Mouse (Mus musculus): Measurements from ENCODE around the gene Afmid. TPM values are rescaled to one million over a fixed set of nuclear protein-coding genes. Genes with fewer than 3 reads are reported as not detected.
"Not testable (repeated sequence)": the region's sequence is repeated elsewhere in the genome, so short reads cannot be mapped to it uniquely, and the experiment has no call there.

Gene Afmid
- polyA plus RNA-seq, 1 experiment from 2014 or later: 5.8 TPM

- peak within 1 kb of the TSS; percentile 93 for H3K27ac ChIP-seq (replicated peaks)
- H3K9me3 ChIP-seq (replicated peaks): no peaks in the 10 kb centered on the region
- WGBS: 43% methylated on average over 24 of the region's 24 CpGs
- H3K27me3 ChIP-seq: no peaks in the 10 kb centered on the region
- no peak for ATAC-seq (ENCODE audit: insufficient number of reproducible peaks, low FRiP score, low TSS enrichment, low read depth)
- peak within 1 kb of the TSS; percentile 54 for H3K4me3 ChIP-seq (replicated peaks)
- peak within 1 kb of the TSS; percentile 97 for H3K4me2 ChIP-seq (replicated peaks)
- H3K4me1 ChIP-seq: peaks cover 49% of the 10 kb centered on the region
- H3K36me3 ChIP-seq: no peaks in the 10 kb centered on the region; the same call in 1 of the 2 replicates
- H3K9ac ChIP-seq: no peak within 1 kb of the TSS
These were observed 43.6 kb upstream of the Afmid start, which contains the start of the genes Tmc8 and Tmc6 for GRCm38 (mm10) chr11:117781993-117782704. Tmc8 (plus strand) TSS chr11:117782076. Tmc6 (minus strand) TSS chr11:117782198.

GRCm38 (mm10) chr11:117782705-117783034 lies 43.1 kb upstream of the Afmid start:
- H3K9me3 ChIP-seq (replicated peaks): no peaks in the 10 kb centered on the region
- H3K27me3 ChIP-seq: no peaks in the 10 kb centered on the region
- no peak for ATAC-seq (ENCODE audit: insufficient number of reproducible peaks, low FRiP score, low TSS enrichment, low read depth)
- H3K4me1 ChIP-seq: peaks cover 49% of the 10 kb centered on the region
- no peaks in the 10 kb centered on the region; the same call in 1 of the 2 replicates for H3K36me3 ChIP-seq
- H3K4me2 ChIP-seq (replicated peaks): peak overlapping the region; percentile 57
- no peak overlapping the region for H3K9ac ChIP-seq
- 53% methylated on average over 9 of the region's 9 CpGs for WGBS
- peak overlapping the region; percentile 29 for H3K4me3 ChIP-seq (replicated peaks)
- H3K27ac ChIP-seq (replicated peaks): no peak overlapping the region; the same call in 1 of the 2 replicates

- no peaks in the 10 kb centered on the region for H3K27me3 ChIP-seq
- 6% methylated on average over 31 of the region's 31 CpGs for WGBS
- no peaks in the 10 kb centered on the region for H3K36me3 ChIP-seq
- no peak overlapping the region for H3K9ac ChIP-seq
- H3K9me3 ChIP-seq (replicated peaks): no peaks in the 10 kb centered on the region
- no peak for ATAC-seq (ENCODE audit: insufficient number of reproducible peaks, low FRiP score, low TSS enrichment, low read depth)
- peak overlapping the region; percentile 57 for H3K4me2 ChIP-seq (replicated peaks)
- H3K27ac ChIP-seq (replicated peaks): no peak overlapping the region; the same call in 1 of the 2 replicates
- H3K4me1 ChIP-seq: peaks cover 49% of the 10 kb centered on the region
- H3K4me3 ChIP-seq (replicated peaks): peak overlapping the region; percentile 29
These were observed 42.6 kb upstream of the Afmid start for GRCm38 (mm10) chr11:117783089-117783488.

- no peak overlapping the region for H3K9ac ChIP-seq
- no peaks in the 10 kb centered on the region for H3K36me3 ChIP-seq
- peaks cover 45% of the 10 kb centered on the region for H3K4me1 ChIP-seq
- H3K4me2 ChIP-seq (replicated peaks): peak overlapping the region; percentile 57
- no peaks in the 10 kb centered on the region for H3K9me3 ChIP-seq (replicated peaks)
- H3K27ac ChIP-seq (replicated peaks): no peak overlapping the region
- WGBS: 39% methylated on average over 10 of the region's 10 CpGs
- 0 out of 2 replicates have a peak overlapping the region, but pooled peaks have one; percentile 29 for H3K4me3 ChIP-seq (replicated peaks)
- ATAC-seq (ENCODE audit: insufficient number of reproducible peaks, low FRiP score, low TSS enrichment, low read depth): no peak
- no peaks in the 10 kb centered on the region for H3K27me3 ChIP-seq
These were observed 41.9 kb upstream of the Afmid start for GRCm38 (mm10) chr11:117783683-117784309.

GRCm38 (mm10) chr11:117786294-117786693 lies 39.4 kb upstream of the Afmid start:
- peaks cover 30% of the 10 kb centered on the region for H3K4me1 ChIP-seq
- no peak overlapping the region for H3K27ac ChIP-seq (replicated peaks)
- H3K4me2 ChIP-seq (replicated peaks): no peak overlapping the region
- no peaks in the 10 kb centered on the region for H3K27me3 ChIP-seq
- no peak overlapping the region for H3K4me3 ChIP-seq (replicated peaks)
- no peaks in the 10 kb centered on the region for H3K36me3 ChIP-seq
- no peak for ATAC-seq (ENCODE audit: insufficient number of reproducible peaks, low FRiP score, low TSS enrichment, low read depth)
- no peak overlapping the region for H3K9ac ChIP-seq
- H3K9me3 ChIP-seq (replicated peaks): no peaks in the 10 kb centered on the region
- 19% methylated on average over 10 of the region's 10 CpGs for WGBS

GRCm38 (mm10) chr11:117788481-117788880 lies 37.2 kb upstream of the Afmid start:
- H3K4me2 ChIP-seq (replicated peaks); H3K4me3 ChIP-seq (replicated peaks); H3K27me3 ChIP-seq; ATAC-seq (ENCODE audit: insufficient number of reproducible peaks, low FRiP score, low TSS enrichment, low read depth); H3K36me3 ChIP-seq; H3K9me3 ChIP-seq (replicated peaks); H3K9ac ChIP-seq; H3K27ac ChIP-seq (replicated peaks): not testable (repeated sequence)
- WGBS: 76% methylated on average over 7 of the region's 7 CpGs
- H3K4me1 ChIP-seq: peaks cover 22% of the 10 kb centered on the region

- WGBS: 5% methylated on average over 14 of the region's 14 CpGs
- Histone ChIP-seq H3K27ac (replicated peaks) (no peak overlapping the region), H3K4me3 (replicated peaks) (peak overlapping the region; percentile 4; the same call in 1 of the 2 replicates), H3K4me1 (peaks cover 19% of the 10 kb centered on the region), H3K9ac (no peak overlapping the region), H3K36me3 (no peaks in the 10 kb centered on the region), H3K27me3 (no peaks in the 10 kb centered on the region), H3K9me3 (replicated peaks) (no peaks in the 10 kb centered on the region), H3K4me2 (replicated peaks) (peak overlapping the region; percentile 45)
- 0 out of 2 replicates have a peak, but pooled peaks have one; percentile 3 for ATAC-seq (ENCODE audit: insufficient number of reproducible peaks, low FRiP score, low TSS enrichment, low read depth)
These were observed 35.4 kb upstream of the Afmid start for GRCm38 (mm10) chr11:117790286-117790685.

GRCm38 (mm10) chr11:117790703-117791440 lies 34.9 kb upstream of the Afmid start:
- Histone ChIP-seq H3K27me3 (no peaks in the 10 kb centered on the region), H3K4me1 (peaks cover 19% of the 10 kb centered on the region), H3K4me2 (replicated peaks) (peak overlapping the region; percentile 45), H3K27ac (replicated peaks) (no peak overlapping the region), H3K9ac (no peak overlapping the region), H3K36me3 (no peaks in the 10 kb centered on the region), H3K9me3 (replicated peaks) (no peaks in the 10 kb centered on the region), H3K4me3 (replicated peaks) (peak overlapping the region; percentile 4; the same call in 1 of the 2 replicates)
- ATAC-seq (ENCODE audit: insufficient number of reproducible peaks, low FRiP score, low TSS enrichment, low read depth): 0 out of 2 replicates have a peak, but pooled peaks have one; percentile 1
- 40% methylated on average over 23 of the region's 23 CpGs for WGBS

GRCm38 (mm10) chr11:117791441-117791761 lies 34.3 kb upstream of the Afmid start:
- Histone ChIP-seq H3K27me3 (no peaks in the 10 kb centered on the region), H3K4me3 (replicated peaks) (no peak overlapping the region), H3K4me1 (peaks cover 19% of the 10 kb centered on the region), H3K27ac (replicated peaks) (no peak overlapping the region), H3K36me3 (no peaks in the 10 kb centered on the region), H3K9ac (no peak overlapping the region), H3K4me2 (replicated peaks) (no peak overlapping the region), H3K9me3 (replicated peaks) (no peaks in the 10 kb centered on the region)
- 88% methylated on average over 9 of the region's 9 CpGs for WGBS
- no peak for ATAC-seq (ENCODE audit: insufficient number of reproducible peaks, low FRiP score, low TSS enrichment, low read depth)

GRCm38 (mm10) chr11:117792281-117792888 lies 33.3 kb upstream of the Afmid start:
- H3K9me3 ChIP-seq (replicated peaks): no peaks in the 10 kb centered on the region
- peak; percentile 16; the same call in 1 of the 2 replicates for ATAC-seq (ENCODE audit: insufficient number of reproducible peaks, low FRiP score, low TSS enrichment, low read depth)
- H3K36me3 ChIP-seq: no peaks in the 10 kb centered on the region
- H3K27ac ChIP-seq (replicated peaks): no peak overlapping the region
- H3K27me3 ChIP-seq: no peaks in the 10 kb centered on the region
- 8% methylated on average over 22 of the region's 22 CpGs for WGBS
- no peak overlapping the region for H3K9ac ChIP-seq
- peak overlapping the region; percentile 48 for H3K4me2 ChIP-seq (replicated peaks)
- H3K4me1 ChIP-seq: peaks cover 19% of the 10 kb centered on the region
- H3K4me3 ChIP-seq (replicated peaks): peak overlapping the region; percentile 24

Measured in embryonic facial prominence, embryonic 15.5 days (tissue).